In the genomic region with DNA sequence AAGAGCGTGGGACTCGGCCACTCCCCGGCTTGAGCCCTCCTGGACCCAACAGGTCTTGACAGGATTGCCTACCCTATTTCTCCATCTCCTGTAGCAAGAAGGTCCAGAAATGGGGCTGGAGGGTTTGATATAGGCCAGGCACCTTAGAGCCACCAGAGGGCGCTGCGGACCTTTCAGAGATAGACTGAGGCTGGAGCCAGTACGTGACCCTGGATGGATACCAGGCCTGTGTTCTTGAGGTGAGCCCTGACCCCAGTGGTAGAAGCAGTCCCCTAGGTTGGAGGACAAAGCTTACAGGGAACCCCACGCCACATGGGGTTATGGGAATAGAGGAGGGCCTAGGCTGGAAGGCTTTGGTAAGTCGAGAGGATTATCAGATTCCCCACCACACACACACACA, we compare ENCODE assay signal across 9 mouse cellular contexts. TPM values are rescaled to one million over a fixed set of nuclear protein-coding genes. Genes with fewer than 3 reads are reported as not detected.
DNase-seq lines count a peak whose midpoint lies in the region; ATAC-seq and TF ChIP-seq lines count a peak whose summit lies in the region.
"Had no signal": no experiment of that assay in that cellular context is flagged by ENCODE, and none has a peak within 500 bp of the region (broad histone marks: within the 10 kb centered on the region; RNA-seq: fewer than 3 reads in every experiment).

No protein-coding gene starts in this region.

- H3K9ac ChIP-seq in hindbrain, postnatal 0 days (replicated peaks; ENCODE audit: low read length), result no peak overlapping the region
- H3K9ac ChIP-seq: limb, embryonic 12.5 days had no signal

- no peaks in the 10 kb centered on the region for H3K27me3 ChIP-seq in hindbrain, postnatal 0 days (ENCODE audit: insufficient read depth, low read length)
- 0 out of 2 replicates have a peak, but pooled peaks cover 7% of the 10 kb centered on the region for H3K27me3 ChIP-seq in midbrain, embryonic 10.5 days (ENCODE audit: low read depth, poor library complexity, severe bottlenecking)
- H3K27me3 ChIP-seq: limb, embryonic 12.5 days had no signal

- 18% methylated on average over 8 of the region's 8 CpGs for WGBS in hindbrain, postnatal 0 days
- WGBS in midbrain, embryonic 10.5 days, result 18% methylated on average over 8 of the region's 8 CpGs

- H3K36me3 ChIP-seq in hindbrain, postnatal 0 days (ENCODE audit: insufficient read depth, low read length), result peaks cover 5% of the 10 kb centered on the region; the same call in 1 of the 2 replicates
- no peaks in the 10 kb centered on the region for H3K36me3 ChIP-seq in midbrain, embryonic 10.5 days
- H3K36me3 ChIP-seq: limb, embryonic 12.5 days had no signal

- peak; percentile 97 for TF ChIP-seq CTCF in hindbrain, postnatal 0 days (IDR thresholded peaks at IDR 0.05; ENCODE audit: low read depth)
- peak; percentile 96 for TF ChIP-seq CTCF in left cerebral cortex, adult 2 months (IDR thresholded peaks at IDR 0.05)

- no peak overlapping the region for H3K4me2 ChIP-seq in hindbrain, postnatal 0 days (ENCODE audit: low read depth, low read length)
- H3K4me2 ChIP-seq: limb, embryonic 12.5 days had no signal

- peak; percentile 22; the same call in 1 of the 2 replicates for ATAC-seq in hindbrain, postnatal 0 days
- no peak for ATAC-seq in inflammation-experienced regulatory T-cells, adult 6 months

- DNase-seq in MEL-GATA-1-ER (ENCODE audit: extremely low read depth, low read depth), result peak; percentile 40
- DNase-seq in cerebellum, adult 11-12 months, result peak; percentile 89
- DNase-seq in forelimb bud, embryonic 11.5 days (ENCODE audit: low read depth, low spot score), result peak; percentile 79
- DNase-seq in hindbrain, postnatal 0 days (ENCODE audit: low spot score), result peak; percentile 92
- peak; percentile 78 to 79 for DNase-seq in left cerebral cortex, adult 2 months (ENCODE audit: extremely low spot score in 1 of 2, low spot score in 2 of 2)
- peak; percentile 85 for DNase-seq in midbrain, embryonic 10.5 days (ENCODE audit: low spot score)
- DNase-seq in skeletal muscle tissue, adult 2 months (ENCODE audit: low read depth, low spot score), result peak; percentile 85

- no peak overlapping the region for H3K4me3 ChIP-seq in hindbrain, postnatal 0 days (ENCODE audit: low read length)
- no peak overlapping the region for H3K4me3 ChIP-seq in left cerebral cortex, adult 2 months
- no peak overlapping the region for H3K4me3 ChIP-seq in midbrain, embryonic 10.5 days
- H3K4me3 ChIP-seq: limb, embryonic 12.5 days had no signal

- H3K9me3 ChIP-seq in hindbrain, postnatal 0 days (ENCODE audit: low read length), result no peaks in the 10 kb centered on the region
- H3K9me3 ChIP-seq in midbrain, embryonic 10.5 days (replicated peaks), result no peaks in the 10 kb centered on the region
- H3K9me3 ChIP-seq: limb, embryonic 12.5 days had no signal

- intact Hi-C loops in left cerebral cortex, adult 2 months (cut with DNase I), result loop anchor here (1.0 kb wide), 2 partner anchors 30 to 192 kb away; no protein-coding TSS in a partner anchor

- peaks cover 20% of the 10 kb centered on the region for H3K4me1 ChIP-seq in hindbrain, postnatal 0 days (ENCODE audit: insufficient read depth, low read length)
- H3K4me1 ChIP-seq in midbrain, embryonic 10.5 days, result peaks cover 20% of the 10 kb centered on the region

- no peak overlapping the region for H3K27ac ChIP-seq in hindbrain, postnatal 0 days
- H3K27ac ChIP-seq in left cerebral cortex, adult 2 months, result no peak overlapping the region
- no peak overlapping the region for H3K27ac ChIP-seq in midbrain, embryonic 10.5 days (replicated peaks)
- H3K27ac ChIP-seq: limb, embryonic 12.5 days had no signal

RNA-seq across cellular contexts. Expression of a gene that starts 40.5 kb away (rescaled TPM):
- total RNA-seq in hindbrain, postnatal 0 days (2014; rRNA removed), result 130 TPM in 2 replicates
- 72.3 and 81.7 TPM in 2 replicates for polyA plus RNA-seq in hindbrain, postnatal 0 days (2015; fragmentation: Nextera tagmentation; extraction: Ambion mirVana)
- total RNA-seq in left cerebral cortex, adult 2 months (2021), result 10 to 100 TPM; 75.8 to 79.8 TPM
- 54.5 and 60.4 TPM in 2 replicates for polyA plus RNA-seq in midbrain, embryonic 10.5 days (2016; fragmentation: Nextera tagmentation; extraction: Ambion mirVana)
- 10 to 100 TPM; 26.3 to 31.4 (median 27.1) TPM for polyA plus RNA-seq in inflammation-experienced regulatory T-cells, adult 6 months (2017; shearing (Covaris generic))

RNA-seq across cellular contexts. Expression of a gene that starts 46.1 kb away (rescaled TPM):
- total RNA-seq in hindbrain, postnatal 0 days (2014; rRNA removed), result 3.2 and 9.1 TPM in 2 replicates
- polyA plus RNA-seq in hindbrain, postnatal 0 days (2015; fragmentation: Nextera tagmentation; extraction: Ambion mirVana), result 7.1 and 7.5 TPM in 2 replicates
- 1 to 10 TPM; 1.7 to 2.4 TPM for total RNA-seq in left cerebral cortex, adult 2 months (2021)
- polyA plus RNA-seq in midbrain, embryonic 10.5 days (2016; fragmentation: Nextera tagmentation; extraction: Ambion mirVana), result 2.5 and 2.9 TPM in 2 replicates
- not detected for polyA plus RNA-seq in inflammation-experienced regulatory T-cells, adult 6 months (2017; shearing (Covaris generic))

Comparison
In these comparisons a context has a peak if more than half of its experiments do, and no peak if none do; other contexts are left out.
1. DNase-seq: peak in every context shown above with its lines; median percentile 92 in hindbrain, postnatal 0 days; 89 in cerebellum, adult 11-12 months; 85 in midbrain, embryonic 10.5 days; 85 in skeletal muscle tissue, adult 2 months; 79 in forelimb bud, embryonic 11.5 days; 78 in left cerebral cortex, adult 2 months; 40 in MEL-GATA-1-ER.